Mouse (Mus musculus): ENCODE results near the gene Vgll4. TPM values are rescaled to one million over a fixed set of nuclear protein-coding genes. Genes with fewer than 3 reads are reported as not detected.
A peak's percentile ranks its signal among the peaks of the same experiment; 100 is the strongest.

Vgll4 gene
- polyA plus RNA-seq, 1 experiment from 2014 or later = 83.0 TPM

GRCm38 (mm10) chr6:114968361-114969212 is 1.2 kb downstream of the Vgll4 start:
- H3K27ac ChIP-seq (ENCODE audit: low read depth, low read length) = peak overlapping the region; percentile 52; the same call in 1 of the 2 replicates
- H3K36me3 ChIP-seq (ENCODE audit: control insufficient read depth, insufficient read depth, low read length) = no peaks in the 10 kb centered on the region
- H3K9me3 ChIP-seq (ENCODE audit: control insufficient read depth, low read length) = peaks cover 3% of the 10 kb centered on the region; the same call in 1 of the 2 replicates
- peak overlapping the region; percentile 52 for H3K4me3 ChIP-seq (ENCODE audit: low read length)
- under 1% methylated on average over 73 of the region's 82 CpGs for WGBS
- H3K4me1 ChIP-seq (ENCODE audit: control insufficient read depth, insufficient read depth, low read length) = peaks cover 5% of the 10 kb centered on the region; the same call in 1 of the 2 replicates
- H3K27me3 ChIP-seq (ENCODE audit: control insufficient read depth, insufficient read depth, low read length) = no peaks in the 10 kb centered on the region
- peak overlapping the region; percentile 99 for H3K4me2 ChIP-seq (replicated peaks; ENCODE audit: low read depth, low read length)
- ATAC-seq (ENCODE audit: low FRiP score, low TSS enrichment) = peak; percentile 89
- peak overlapping the region; percentile 70 for H3K9ac ChIP-seq (ENCODE audit: low read depth, low read length)

GRCm38 (mm10) chr6:114967623-114968022 is 2.2 kb downstream of the Vgll4 start:
- no peak for ATAC-seq (ENCODE audit: low FRiP score, low TSS enrichment)
- Histone ChIP-seq H3K9ac (ENCODE audit: low read depth, low read length) (no peak overlapping the region), H3K4me1 (ENCODE audit: control insufficient read depth, insufficient read depth, low read length) (peaks cover 5% of the 10 kb centered on the region; the same call in 1 of the 2 replicates), H3K36me3 (ENCODE audit: control insufficient read depth, insufficient read depth, low read length) (no peaks in the 10 kb centered on the region), H3K27me3 (ENCODE audit: control insufficient read depth, insufficient read depth, low read length) (no peaks in the 10 kb centered on the region), H3K4me2 (replicated peaks; ENCODE audit: low read depth, low read length) (peak overlapping the region; percentile 99), H3K4me3 (ENCODE audit: low read length) (peak overlapping the region; percentile 8; the same call in 1 of the 2 replicates), H3K27ac (ENCODE audit: low read depth, low read length) (no peak overlapping the region), H3K9me3 (ENCODE audit: control insufficient read depth, low read length) (peaks cover 3% of the 10 kb centered on the region; the same call in 1 of the 2 replicates)
- WGBS = 37% methylated on average over 12 of the region's 12 CpGs

- no peak overlapping the region for H3K4me2 ChIP-seq (replicated peaks; ENCODE audit: low read depth, low read length)
- peaks cover 5% of the 10 kb centered on the region; the same call in 1 of the 2 replicates for H3K4me1 ChIP-seq (ENCODE audit: control insufficient read depth, insufficient read depth, low read length)
- H3K27ac ChIP-seq (ENCODE audit: low read depth, low read length) = no peak overlapping the region
- H3K4me3 ChIP-seq (ENCODE audit: low read length) = no peak overlapping the region
- H3K9me3 ChIP-seq (ENCODE audit: control insufficient read depth, low read length) = peaks cover 3% of the 10 kb centered on the region; the same call in 1 of the 2 replicates
- 64% methylated on average over 2 of the region's 2 CpGs for WGBS
- no peak overlapping the region for H3K9ac ChIP-seq (ENCODE audit: low read depth, low read length)
- ATAC-seq (ENCODE audit: low FRiP score, low TSS enrichment) = no peak
- H3K27me3 ChIP-seq (ENCODE audit: control insufficient read depth, insufficient read depth, low read length) = no peaks in the 10 kb centered on the region
- H3K36me3 ChIP-seq (ENCODE audit: control insufficient read depth, insufficient read depth, low read length) = no peaks in the 10 kb centered on the region
Observed at GRCm38 (mm10) chr6:114966396-114967154, 3.2 kb downstream of the Vgll4 start.

- WGBS = 78% methylated on average over 3 of the region's 3 CpGs
- Histone ChIP-seq H3K27ac (ENCODE audit: low read depth, low read length) (no peak overlapping the region), H3K9ac (ENCODE audit: low read depth, low read length) (no peak overlapping the region), H3K9me3 (ENCODE audit: control insufficient read depth, low read length) (peaks cover 1% of the 10 kb centered on the region; the same call in 1 of the 2 replicates), H3K27me3 (ENCODE audit: control insufficient read depth, insufficient read depth, low read length) (no peaks in the 10 kb centered on the region), H3K4me3 (ENCODE audit: low read length) (no peak overlapping the region), H3K4me2 (replicated peaks; ENCODE audit: low read depth, low read length) (no peak overlapping the region), H3K36me3 (ENCODE audit: control insufficient read depth, insufficient read depth, low read length) (no peaks in the 10 kb centered on the region), H3K4me1 (ENCODE audit: control insufficient read depth, insufficient read depth, low read length) (peaks cover 5% of the 10 kb centered on the region; the same call in 1 of the 2 replicates)
- no peak for ATAC-seq (ENCODE audit: low FRiP score, low TSS enrichment)
Observed at GRCm38 (mm10) chr6:114965802-114966201, 4.0 kb downstream of the Vgll4 start.

- WGBS = 67% methylated on average over 8 of the region's 8 CpGs
Observed at GRCm38 (mm10) chr6:114965396-114965795, 4.4 kb downstream of the Vgll4 start.

GRCm38 (mm10) chr6:114964235-114964634 is 5.6 kb downstream of the Vgll4 start:
- no peak overlapping the region for H3K27ac ChIP-seq (ENCODE audit: low read depth, low read length)
- no peaks in the 10 kb centered on the region for H3K36me3 ChIP-seq (ENCODE audit: control insufficient read depth, insufficient read depth, low read length)
- no peak for ATAC-seq (ENCODE audit: low FRiP score, low TSS enrichment)
- peaks cover 2% of the 10 kb centered on the region; the same call in 1 of the 2 replicates for H3K4me1 ChIP-seq (ENCODE audit: control insufficient read depth, insufficient read depth, low read length)
- H3K9ac ChIP-seq (ENCODE audit: low read depth, low read length) = no peak overlapping the region
- no peaks in the 10 kb centered on the region for H3K27me3 ChIP-seq (ENCODE audit: control insufficient read depth, insufficient read depth, low read length)
- H3K4me3 ChIP-seq (ENCODE audit: low read length) = no peak overlapping the region
- H3K4me2 ChIP-seq (replicated peaks; ENCODE audit: low read depth, low read length) = no peak overlapping the region
- H3K9me3 ChIP-seq (ENCODE audit: control insufficient read depth, low read length) = no peaks in the 10 kb centered on the region
- WGBS = 78% methylated on average over 2 of the region's 2 CpGs

More at GRCm38 (mm10) chr6:114965396-114965795, 4.4 kb downstream of the Vgll4 start:
- no peak for ATAC-seq (ENCODE audit: low FRiP score, low TSS enrichment)
- no peak overlapping the region for H3K27ac ChIP-seq (ENCODE audit: low read depth, low read length)
- peaks cover 5% of the 10 kb centered on the region; the same call in 1 of the 2 replicates for H3K4me1 ChIP-seq (ENCODE audit: control insufficient read depth, insufficient read depth, low read length)
- no peaks in the 10 kb centered on the region for H3K27me3 ChIP-seq (ENCODE audit: control insufficient read depth, insufficient read depth, low read length)
- no peak overlapping the region for H3K9ac ChIP-seq (ENCODE audit: low read depth, low read length)
- no peak overlapping the region for H3K4me3 ChIP-seq (ENCODE audit: low read length)
- H3K4me2 ChIP-seq (replicated peaks; ENCODE audit: low read depth, low read length) = no peak overlapping the region
- no peaks in the 10 kb centered on the region for H3K9me3 ChIP-seq (ENCODE audit: control insufficient read depth, low read length)
- no peaks in the 10 kb centered on the region for H3K36me3 ChIP-seq (ENCODE audit: control insufficient read depth, insufficient read depth, low read length)

- ATAC-seq (ENCODE audit: low FRiP score, low TSS enrichment) = no peak
- Histone ChIP-seq H3K4me1 (ENCODE audit: control insufficient read depth, insufficient read depth, low read length) (0 out of 2 replicates have a peak, but pooled peaks cover 2% of the 10 kb centered on the region), H3K36me3 (ENCODE audit: control insufficient read depth, insufficient read depth, low read length) (no peaks in the 10 kb centered on the region), H3K9me3 (ENCODE audit: control insufficient read depth, low read length) (no peaks in the 10 kb centered on the region), H3K4me3 (ENCODE audit: low read length) (no peak overlapping the region), H3K27me3 (ENCODE audit: control insufficient read depth, insufficient read depth, low read length) (no peaks in the 10 kb centered on the region), H3K4me2 (replicated peaks; ENCODE audit: low read depth, low read length) (no peak overlapping the region), H3K27ac (ENCODE audit: low read depth, low read length) (no peak overlapping the region), H3K9ac (ENCODE audit: low read depth, low read length) (no peak overlapping the region)
- 69% methylated on average over 5 of the region's 5 CpGs for WGBS
Observed at GRCm38 (mm10) chr6:114963636-114964035, 6.2 kb downstream of the Vgll4 start.

GRCm38 (mm10) chr6:114961276-114962068 is 8.3 kb downstream of the Vgll4 start:
- H3K9me3 ChIP-seq (ENCODE audit: control insufficient read depth, low read length) = no peaks in the 10 kb centered on the region
- no peaks in the 10 kb centered on the region for H3K36me3 ChIP-seq (ENCODE audit: control insufficient read depth, insufficient read depth, low read length)
- H3K27me3 ChIP-seq (ENCODE audit: control insufficient read depth, insufficient read depth, low read length) = no peaks in the 10 kb centered on the region
- H3K4me3 ChIP-seq (ENCODE audit: low read length) = no peak overlapping the region
- no peak overlapping the region for H3K27ac ChIP-seq (ENCODE audit: low read depth, low read length)
- WGBS = 77% methylated on average over 10 of the region's 10 CpGs
- no peak overlapping the region for H3K4me2 ChIP-seq (replicated peaks; ENCODE audit: low read depth, low read length)
- ATAC-seq (ENCODE audit: low FRiP score, low TSS enrichment) = no peak
- no peaks in the 10 kb centered on the region; the same call in 1 of the 2 replicates for H3K4me1 ChIP-seq (ENCODE audit: control insufficient read depth, insufficient read depth, low read length)
- H3K9ac ChIP-seq (ENCODE audit: low read depth, low read length) = no peak overlapping the region

Measured in kidney, embryonic 14.5 days (tissue).